Mouse (Mus musculus) kidney, embryonic 16.5 days (tissue): ENCODE data around the gene Msi2. TPM values are rescaled to one million over a fixed set of nuclear protein-coding genes. Genes with fewer than 3 reads are reported as not detected.

Experiments used
- ATAC-seq: fragments of 200-750 bp; cut with Nextera tagmentation; 2 replicates; pipeline ENCODE4 v1.8.0; 2017; ENCODE audit warnings: moderate TSS enrichment; ENCODE audit not compliant: low FRiP score, low TSS enrichment
- H3K27ac ChIP-seq: fragments of 300-500 bp; sonication (generic); 2 replicates; pipeline ENCODE4 v1.5.1; 2014; ENCODE audit warnings: low read length
- H3K27me3 ChIP-seq: fragments of 300-500 bp; sonication (generic); 2 replicates; pipeline ENCODE4 v1.6.1; 2014; ENCODE audit warnings: low read length, control low read depth, mixed read lengths; ENCODE audit not compliant: insufficient read depth
- H3K36me3 ChIP-seq: fragments of 300-500 bp; sonication (generic); 2 replicates; pipeline ENCODE4 v1.6.1; 2014; ENCODE audit warnings: low read length, control low read depth, mixed read lengths; ENCODE audit not compliant: insufficient read depth
- H3K4me1 ChIP-seq: fragments of 300-500 bp; sonication (generic); 2 replicates; pipeline ENCODE4 v1.6.1; 2014; ENCODE audit warnings: low read length, control low read depth, mixed read lengths; ENCODE audit not compliant: insufficient read depth
- H3K4me2 ChIP-seq: fragments of 300-500 bp; sonication (generic); replicated peaks from 2 replicates; pipeline ENCODE4 v1.6.1; 2014; ENCODE audit warnings: low read depth, low read length
- H3K4me3 ChIP-seq: fragments of 300-500 bp; sonication (generic); 2 replicates; pipeline ENCODE4 v1.5.1; 2014; ENCODE audit warnings: mild to moderate bottlenecking, low read length
- H3K9ac ChIP-seq: fragments of 300-500 bp; sonication (generic); replicated peaks from 2 replicates; pipeline ENCODE4 v1.6.1; 2014; ENCODE audit warnings: low read length
- H3K9me3 ChIP-seq: fragments of 300-500 bp; sonication (generic); 2 replicates; pipeline ENCODE4 v1.6.1; 2016; ENCODE audit warnings: low read length, control low read depth
- WGBS: fragments of 180-500 bp; shearing (Covaris S2); extraction: QIAGEN DNeasy Blood & Tissue Kit; methylation state at CpG from one replicate; pipeline ENCODE4 v1.1.7; 2014; 5-methylcytosine and 5-hydroxymethylcytosine counted together
- polyA plus RNA-seq: library from polyadenylated mRNA; unstranded; fragments of >200 nt; fragmentation: Nextera tagmentation; extraction: Ambion mirVana; gene quantifications from 2 replicates; pipeline ENCODE4 v1.2.1, GENCODE M21; 2015

The Msi2 gene
- polyA plus RNA-seq, 1 experiment from 2014 or later, result 24.3 TPM

DNA sequence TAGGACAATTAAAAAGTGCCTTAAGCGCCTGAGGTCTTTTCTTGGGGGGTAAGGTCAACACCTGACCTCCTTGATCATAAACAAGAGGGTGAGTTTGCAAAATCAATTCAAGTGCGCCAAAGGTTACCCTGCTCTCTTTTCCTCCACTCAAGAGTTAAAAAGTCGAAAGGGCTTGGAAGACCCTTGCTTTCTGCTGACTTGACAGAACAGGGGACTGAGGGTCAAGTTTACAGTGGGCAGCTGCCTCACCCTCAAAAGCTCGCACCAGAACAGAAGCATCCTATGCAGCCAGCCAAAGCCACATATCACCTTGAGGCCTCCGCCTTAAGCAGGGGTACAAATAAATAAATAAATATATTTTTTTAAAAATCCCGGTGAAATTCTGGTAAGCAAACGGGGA is 3.0 kb downstream of the Msi2 start:
- H3K27ac ChIP-seq, result peak overlapping the region; percentile 7; the same call in 1 of the 2 replicates
- H3K4me1 ChIP-seq, result peaks cover 45% of the 10 kb centered on the region
- H3K27me3 ChIP-seq, result no peaks in the 10 kb centered on the region
- no peak for ATAC-seq
- peaks cover 14% of the 10 kb centered on the region for H3K36me3 ChIP-seq
- 20% methylated on average over 7 of the region's 7 CpGs for WGBS
- peak overlapping the region; percentile 91 for H3K4me2 ChIP-seq
- H3K4me3 ChIP-seq, result peak overlapping the region; percentile 90
- H3K9ac ChIP-seq, result peak overlapping the region; percentile 99
- H3K9me3 ChIP-seq, result no peaks in the 10 kb centered on the region

DNA sequence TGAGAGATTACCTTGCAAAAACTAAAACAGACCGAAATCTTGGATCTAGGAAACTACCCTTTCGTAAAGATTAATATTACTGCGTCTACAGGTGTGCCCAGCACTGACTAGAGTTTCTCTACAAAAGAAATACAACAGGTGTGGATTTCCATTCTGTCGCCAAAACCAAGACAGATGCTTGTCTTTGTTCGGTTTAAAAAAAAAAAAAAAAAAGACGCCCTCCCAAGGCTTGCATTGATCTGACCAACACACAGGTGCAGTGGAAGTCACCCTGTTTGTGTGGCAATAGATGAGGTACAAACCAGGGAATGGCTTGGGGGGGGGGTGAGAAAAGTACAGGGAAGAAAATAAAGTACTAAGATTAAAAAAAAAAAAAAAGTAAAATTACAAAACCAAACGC is 4.2 kb downstream of the Msi2 start:
- ATAC-seq, result no peak
- H3K36me3 ChIP-seq, result peaks cover 14% of the 10 kb centered on the region
- no peak overlapping the region for H3K9ac ChIP-seq
- 62% methylated on average over 7 of the region's 7 CpGs for WGBS
- H3K27me3 ChIP-seq, result no peaks in the 10 kb centered on the region
- H3K4me2 ChIP-seq, result peak overlapping the region; percentile 91
- peaks cover 33% of the 10 kb centered on the region for H3K4me1 ChIP-seq
- H3K4me3 ChIP-seq, result peak overlapping the region; percentile 5; the same call in 1 of the 2 replicates
- H3K9me3 ChIP-seq, result no peaks in the 10 kb centered on the region
- no peak overlapping the region for H3K27ac ChIP-seq

DNA sequence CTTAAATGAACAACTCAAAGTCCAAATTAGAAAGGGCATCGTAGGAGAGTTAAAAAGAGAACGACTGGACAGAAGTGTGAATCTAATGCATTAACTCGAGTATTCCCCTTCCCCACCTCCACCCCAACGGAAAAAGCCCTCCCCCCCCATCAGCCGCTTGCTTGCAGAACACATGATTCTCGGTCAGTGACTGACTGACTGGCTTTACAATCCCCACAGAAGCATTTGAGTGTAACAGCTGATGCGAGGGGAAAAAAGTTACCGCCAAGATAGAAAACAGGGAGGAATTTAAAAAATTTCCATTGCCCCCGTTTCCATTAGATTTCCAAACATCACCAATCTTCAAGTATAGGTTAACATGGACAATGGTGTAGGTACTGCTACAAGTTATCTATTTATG is 4.8 kb downstream of the Msi2 start:
- no peak for ATAC-seq
- Histone ChIP-seq H3K36me3 (peaks cover 14% of the 10 kb centered on the region), H3K9me3 (no peaks in the 10 kb centered on the region), H3K27me3 (no peaks in the 10 kb centered on the region), H3K4me1 (peaks cover 33% of the 10 kb centered on the region), H3K27ac (no peak overlapping the region), H3K4me2 (peak overlapping the region; percentile 91), H3K9ac (no peak overlapping the region), H3K4me3 (peak overlapping the region; percentile 7; the same call in 1 of the 2 replicates)
- WGBS, result 43% methylated on average over 9 of the region's 9 CpGs

DNA sequence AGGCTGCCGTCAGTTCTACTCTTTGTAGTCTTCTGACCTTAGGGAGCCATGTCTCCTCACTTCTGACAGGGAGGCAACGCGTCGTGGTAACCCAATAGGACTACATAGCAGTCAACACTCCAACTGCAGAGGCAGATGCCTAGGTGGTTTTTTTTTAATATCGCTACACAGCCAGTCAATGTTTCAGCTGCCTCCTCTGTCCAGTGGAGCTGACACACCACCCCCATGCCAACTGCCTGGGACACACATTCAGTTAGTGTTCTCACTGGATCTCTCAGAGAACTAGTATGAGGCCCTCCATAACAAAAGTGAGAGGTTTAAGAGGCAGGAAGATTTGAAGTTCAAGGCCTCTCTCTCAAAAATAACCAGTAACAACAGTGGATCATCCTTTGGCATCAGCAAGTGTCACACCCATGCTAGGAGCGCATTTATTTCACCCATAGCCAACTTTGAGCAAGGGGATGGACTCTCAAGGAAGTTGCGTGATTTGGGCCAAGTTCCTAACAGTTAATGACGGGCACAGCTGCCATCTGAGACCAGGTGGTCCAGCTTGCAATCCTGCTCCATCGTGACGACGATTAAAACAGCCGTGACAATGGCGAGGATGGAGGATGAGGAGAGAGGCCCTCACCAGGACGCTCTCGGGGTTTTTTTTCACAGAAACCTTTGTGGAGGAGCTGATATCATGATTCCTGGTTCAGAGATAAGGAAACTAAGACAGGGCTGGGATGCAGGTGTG is 8.3 kb downstream of the Msi2 start:
- Histone ChIP-seq H3K27me3 (no peaks in the 10 kb centered on the region), H3K4me1 (peaks cover 39% of the 10 kb centered on the region), H3K27ac (no peak overlapping the region), H3K4me2 (no peak overlapping the region), H3K9ac (no peak overlapping the region), H3K4me3 (no peak overlapping the region), H3K36me3 (peaks cover 26% of the 10 kb centered on the region), H3K9me3 (no peaks in the 10 kb centered on the region)
- ATAC-seq, result no peak
- 74% methylated on average over 15 of the region's 15 CpGs for WGBS

DNA sequence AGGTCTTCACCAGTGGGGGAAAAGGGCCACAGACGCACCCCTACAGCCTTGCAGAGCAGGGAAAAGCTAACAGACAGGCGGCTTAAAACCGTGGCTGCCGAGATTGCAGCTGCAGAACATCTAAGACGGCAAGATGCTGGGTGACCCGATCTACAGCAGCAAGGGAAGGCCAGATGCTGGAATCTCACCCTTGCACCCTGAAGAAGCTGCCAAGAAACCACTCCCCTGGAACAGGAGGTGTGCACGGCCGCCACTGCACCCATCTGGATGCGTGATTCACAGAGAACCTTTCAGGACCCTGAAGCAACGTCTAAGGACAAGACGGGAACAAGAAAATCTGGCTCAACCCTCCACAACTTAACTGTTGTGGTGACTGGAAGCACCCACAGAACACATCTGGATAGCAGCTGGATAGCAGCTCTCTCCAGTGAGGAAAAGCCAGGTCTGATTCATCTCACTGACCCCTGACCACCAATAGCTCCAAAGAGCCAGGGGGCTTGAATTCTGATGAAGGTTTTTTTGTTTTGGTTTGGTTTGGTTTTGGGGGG is 11.0 kb downstream of the Msi2 start:
- H3K4me2 ChIP-seq, result no peak overlapping the region
- H3K27me3 ChIP-seq, result no peaks in the 10 kb centered on the region
- H3K4me3 ChIP-seq, result no peak overlapping the region
- no peak overlapping the region for H3K9ac ChIP-seq
- no peak overlapping the region for H3K27ac ChIP-seq
- no peak for ATAC-seq
- H3K9me3 ChIP-seq, result no peaks in the 10 kb centered on the region
- peaks cover 49% of the 10 kb centered on the region for H3K4me1 ChIP-seq
- H3K36me3 ChIP-seq, result peaks cover 29% of the 10 kb centered on the region
- WGBS, result 37% methylated on average over 11 of the region's 11 CpGs

DNA sequence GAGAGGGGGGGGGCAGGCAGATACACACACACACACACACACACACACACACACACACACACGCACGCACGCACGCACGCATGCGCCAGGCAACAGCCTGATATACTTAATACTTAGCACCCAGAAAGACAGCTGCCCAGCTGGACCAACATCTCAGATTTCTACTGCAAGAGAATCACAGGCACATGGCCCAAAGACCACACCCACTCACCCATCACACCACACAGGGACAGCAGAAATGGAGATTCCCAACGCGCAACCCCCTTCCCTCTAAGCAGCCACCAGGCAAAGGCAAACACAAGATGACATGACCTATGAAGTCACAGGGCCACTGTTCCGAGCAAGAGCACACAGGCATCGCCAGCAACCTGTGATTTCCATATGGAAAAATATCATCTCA is 13.6 kb downstream of the Msi2 start:
- no peaks in the 10 kb centered on the region for H3K27me3 ChIP-seq
- H3K4me2 ChIP-seq, result no peak overlapping the region
- H3K4me1 ChIP-seq, result peaks cover 53% of the 10 kb centered on the region
- ATAC-seq, result no peak
- WGBS, result 56% methylated on average over 10 of the region's 10 CpGs
- 0 out of 2 replicates have a peak overlapping the region, but pooled peaks have one; percentile 15 for H3K27ac ChIP-seq
- H3K9ac ChIP-seq, result no peak overlapping the region
- peaks cover 26% of the 10 kb centered on the region for H3K36me3 ChIP-seq
- H3K9me3 ChIP-seq, result no peaks in the 10 kb centered on the region
- no peak overlapping the region for H3K4me3 ChIP-seq

DNA sequence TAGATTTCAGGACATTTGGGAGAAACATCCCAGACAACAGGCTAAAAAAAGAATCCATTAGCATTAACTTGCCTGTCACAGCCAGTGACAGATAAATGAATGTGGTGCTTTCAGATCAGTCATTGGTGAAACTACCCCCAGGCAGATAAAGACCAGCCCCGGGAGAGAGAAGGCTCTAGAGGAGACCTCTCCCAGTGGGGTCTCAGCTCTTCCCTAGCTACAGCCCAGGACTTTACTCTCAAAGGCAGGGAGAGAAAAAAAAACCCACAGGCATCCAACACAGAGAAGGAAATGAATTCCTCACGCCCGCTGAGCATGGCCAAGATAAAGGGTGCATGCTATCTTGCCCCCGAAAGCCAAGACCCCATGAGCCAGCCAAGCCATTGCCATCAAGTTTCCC is 15.1 kb downstream of the Msi2 start:
- H3K4me1 ChIP-seq, result peaks cover 49% of the 10 kb centered on the region
- no peaks in the 10 kb centered on the region for H3K27me3 ChIP-seq
- 0 out of 2 replicates have a peak overlapping the region, but pooled peaks have one; percentile 5 for H3K4me2 ChIP-seq
- H3K4me3 ChIP-seq, result no peak overlapping the region
- peak overlapping the region; percentile 59; the same call in 1 of the 2 replicates for H3K27ac ChIP-seq
- H3K9me3 ChIP-seq, result no peaks in the 10 kb centered on the region
- ATAC-seq, result no peak
- H3K36me3 ChIP-seq, result peaks cover 31% of the 10 kb centered on the region
- no peak overlapping the region; the same call in 1 of the 2 replicates for H3K9ac ChIP-seq
- 22% methylated on average over 4 of the region's 4 CpGs for WGBS

DNA sequence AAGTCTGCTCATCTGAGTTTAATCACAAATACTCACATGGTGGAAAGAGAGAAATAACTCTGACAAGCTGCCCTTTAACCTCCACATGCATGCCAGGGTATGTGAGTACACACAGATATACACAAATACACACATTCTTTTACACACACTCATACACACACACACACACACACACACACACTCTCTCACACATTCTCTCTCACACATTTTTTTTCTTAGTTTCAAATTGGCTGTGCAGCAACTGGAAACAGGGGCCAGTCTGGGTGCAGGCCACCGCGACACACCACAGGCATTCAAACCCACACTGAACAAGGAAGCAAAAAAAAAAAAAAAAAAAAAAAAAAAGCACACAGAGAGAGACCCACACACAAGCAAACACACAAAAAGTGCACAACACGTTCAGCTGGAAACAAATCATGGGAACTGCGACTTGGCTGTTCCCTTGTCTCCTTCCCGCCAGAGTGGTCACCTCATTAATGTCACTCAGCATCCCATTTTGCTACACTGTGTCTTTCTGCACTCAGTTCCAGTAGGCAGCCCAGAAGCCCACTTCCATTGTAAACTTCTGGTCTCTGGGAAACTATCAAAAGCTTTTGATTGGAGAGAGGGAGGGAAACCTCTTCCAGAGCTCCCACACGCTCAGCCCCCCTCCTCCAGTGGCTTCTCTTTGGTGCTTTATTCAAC is 16.2 kb downstream of the Msi2 start:
- Histone ChIP-seq H3K4me3 (no peak overlapping the region), H3K36me3 (peaks cover 31% of the 10 kb centered on the region), H3K4me1 (peaks cover 52% of the 10 kb centered on the region), H3K9me3 (no peaks in the 10 kb centered on the region), H3K27me3 (no peaks in the 10 kb centered on the region), H3K27ac (peak overlapping the region; percentile 19; the same call in 1 of the 2 replicates), H3K9ac (no peak overlapping the region), H3K4me2 (no peak overlapping the region)
- WGBS, result 31% methylated on average over 6 of the region's 6 CpGs
- ATAC-seq, result no peak

DNA sequence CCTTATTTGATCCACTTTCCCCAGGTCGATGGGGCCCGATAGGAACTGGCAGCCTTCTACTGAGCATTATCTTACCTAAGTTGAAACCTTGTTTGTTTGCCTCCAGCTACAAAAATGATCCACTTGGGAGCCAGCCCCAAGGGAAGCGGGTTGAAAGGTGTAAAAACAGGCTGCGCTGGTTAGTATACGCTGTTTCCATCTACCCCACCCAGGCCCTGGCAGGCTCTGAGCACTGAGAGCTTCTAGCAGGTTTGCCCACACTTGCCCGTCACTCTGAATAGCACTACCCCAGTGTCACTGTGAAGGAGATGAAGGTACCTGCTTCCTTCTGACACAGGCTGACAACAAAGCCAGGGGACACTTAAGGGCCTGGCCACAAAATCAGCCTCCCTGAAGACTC is 17.3 kb downstream of the Msi2 start:
- no peaks in the 10 kb centered on the region for H3K27me3 ChIP-seq
- H3K9ac ChIP-seq, result no peak overlapping the region
- no peak overlapping the region for H3K27ac ChIP-seq
- H3K4me1 ChIP-seq, result peaks cover 56% of the 10 kb centered on the region
- no peak for ATAC-seq
- H3K36me3 ChIP-seq, result peaks cover 26% of the 10 kb centered on the region
- 90% methylated on average over 6 of the region's 6 CpGs for WGBS
- no peaks in the 10 kb centered on the region for H3K9me3 ChIP-seq
- H3K4me3 ChIP-seq, result no peak overlapping the region
- no peak overlapping the region for H3K4me2 ChIP-seq
